Mouse (Mus musculus) CD4-positive, CD25-positive, alpha-beta regulatory T cell (primary cell): ENCODE data around the gene Olfr46. TPM values are rescaled to one million over a fixed set of nuclear protein-coding genes. Genes with fewer than 3 reads are reported as not detected.

Source experiments
- polyA plus RNA-seq: library from polyadenylated mRNA; unstranded; fragments of 100-300 nt; shearing (Covaris generic); gene quantifications from one replicate; pipeline ENCODE4 v1.2.1, GENCODE M21; 2017

Olfr46 gene
- 0.04 TPM for polyA plus RNA-seq

GRCm38 (mm10) chr7:140600969-140601368, at the start of gene Olfr46:
Gene Olfr46, plus strand, starts transcription at chr7:140601269.

DNA sequence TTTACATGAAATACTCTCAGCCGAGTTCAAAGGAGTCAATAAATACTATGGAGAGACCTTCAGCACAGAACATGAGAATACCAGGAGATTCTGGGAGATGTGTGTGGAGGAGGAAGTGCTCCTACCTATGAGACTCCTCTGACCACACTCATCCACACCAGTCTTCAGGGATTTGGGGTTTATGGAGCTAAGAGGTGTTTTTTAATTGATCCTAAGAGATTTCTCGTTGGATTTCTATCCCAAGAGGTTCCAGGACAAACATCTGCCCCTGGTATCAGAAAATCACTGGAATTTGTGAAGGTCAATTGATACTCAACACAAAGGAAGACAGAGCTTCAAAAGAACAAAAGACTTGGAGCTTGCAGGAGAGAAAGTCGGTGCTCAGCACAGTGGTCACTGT, 33.5 kb upstream of the Olfr46 start, which contains the start of gene Olfr538:
Gene Olfr538, plus strand, starts transcription at position 301 of the 400 bp plus-strand sequence.

DNA sequence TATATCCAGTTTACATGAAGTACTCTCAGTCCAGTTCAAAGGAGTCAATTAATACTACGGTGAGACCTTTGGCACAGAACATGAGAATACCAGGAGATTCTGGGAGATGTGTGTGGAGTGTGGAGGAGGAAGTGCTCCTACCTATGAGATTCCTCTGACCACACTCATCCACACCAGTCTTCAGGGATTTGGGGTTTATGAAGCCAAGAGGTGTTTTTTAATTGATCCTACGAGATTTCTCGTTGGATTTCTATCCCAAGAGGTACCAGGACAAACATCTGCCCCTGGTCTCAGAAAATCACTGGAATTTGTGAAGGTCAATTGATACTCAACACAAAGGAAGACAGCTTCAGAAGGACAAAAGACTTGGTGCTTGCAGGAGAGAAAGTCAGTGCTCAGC, 27.6 kb downstream of the Olfr46 start, which contains the start of gene Olfr61:
Gene Olfr61, plus strand, starts transcription at position 301 of the 400 bp plus-strand sequence.

DNA sequence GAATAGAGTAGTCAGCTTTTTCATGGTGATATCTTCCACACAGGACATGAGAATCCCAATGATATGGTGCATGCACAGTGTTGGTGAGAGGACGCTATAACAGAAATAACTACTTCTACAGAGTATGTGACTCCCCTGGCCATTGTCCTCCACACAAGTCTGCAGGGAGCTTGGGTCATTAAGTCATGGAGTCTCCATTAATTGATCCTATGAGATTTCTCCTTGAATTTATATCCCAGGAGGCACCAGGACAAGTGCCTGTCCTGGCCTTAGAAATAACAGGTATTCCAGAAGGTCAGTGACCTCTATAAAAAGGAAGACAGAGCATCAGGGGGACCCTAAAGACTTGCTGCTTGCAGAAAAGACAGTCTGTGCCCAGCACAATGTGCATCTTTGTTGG, 45.1 kb downstream of the Olfr46 start, which contains the start of gene Olfr53:
Gene Olfr53, plus strand, starts transcription at position 301 of the 400 bp plus-strand sequence.

DNA sequence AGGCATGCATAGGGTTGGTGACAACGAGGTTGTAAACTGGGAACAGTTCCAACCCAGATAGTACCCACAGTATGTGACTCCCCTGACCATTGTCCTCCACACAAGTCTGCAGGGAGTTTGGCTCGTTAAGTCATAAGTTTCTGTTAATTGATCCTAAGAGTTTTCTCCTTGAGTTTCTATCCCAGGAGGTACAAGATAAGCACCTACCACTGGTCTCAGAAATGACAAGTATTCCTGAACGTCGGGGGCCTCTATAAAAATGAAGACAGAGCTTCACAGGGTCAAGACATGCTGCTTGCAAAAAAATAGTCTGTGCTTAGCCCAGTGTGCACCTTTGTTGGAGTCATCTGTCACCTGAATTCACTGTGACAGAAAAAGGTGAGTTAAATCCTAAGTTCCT, 58.6 kb downstream of the Olfr46 start, which contains the start of gene Olfr539:
Gene Olfr539, plus strand, starts transcription at position 301 of the 400 bp plus-strand sequence.

Other genes starting within 250 kb of the Olfr46 start
- gene Olfr60, start 239.6 kb upstream of the Olfr46 start, polyA plus RNA-seq, result not detected
- 0.12 TPM for gene Olfr530, start 224.9 kb upstream of the Olfr46 start, polyA plus RNA-seq
- gene Olfr531, start 198.4 kb upstream of the Olfr46 start, polyA plus RNA-seq, result not detected
- 0.07 TPM for gene Olfr532, start 179.6 kb upstream of the Olfr46 start, polyA plus RNA-seq
- not detected for gene Olfr533, start 137.9 kb upstream of the Olfr46 start, polyA plus RNA-seq
- gene Olfr535, start 117.1 kb upstream of the Olfr46 start, polyA plus RNA-seq, result not detected
- gene Olfr536, start 93.9 kb upstream of the Olfr46 start, polyA plus RNA-seq, result not detected
- not detected for gene Olfr538, start 33.4 kb upstream of the Olfr46 start, polyA plus RNA-seq
- gene Olfr61, start 27.7 kb downstream of the Olfr46 start, polyA plus RNA-seq, result not detected
- not detected for gene Olfr53, start 45.2 kb downstream of the Olfr46 start, polyA plus RNA-seq
- 0.05 TPM for gene Olfr539, start 58.7 kb downstream of the Olfr46 start, polyA plus RNA-seq
- gene Olfr45, start 80.7 kb downstream of the Olfr46 start, polyA plus RNA-seq, result 0.07 TPM
- not detected for gene Olfr541, start 96.0 kb downstream of the Olfr46 start, polyA plus RNA-seq
- gene Cyp2e1, start 162.5 kb downstream of the Olfr46 start, polyA plus RNA-seq, result not detected
- gene Syce1, start 186.6 kb downstream of the Olfr46 start, polyA plus RNA-seq, result 0.84 TPM
- 0.20 TPM for gene Zfp941, start 220.9 kb downstream of the Olfr46 start, polyA plus RNA-seq
- gene Urah, start 233.7 kb downstream of the Olfr46 start, polyA plus RNA-seq, result not detected
- not detected for gene Scgb1c1, start 244.3 kb downstream of the Olfr46 start, polyA plus RNA-seq
- gene Odf3, start 246.5 kb downstream of the Olfr46 start, polyA plus RNA-seq, result 0.16 TPM